Mouse (Mus musculus) urinary bladder, postnatal 10 days (tissue): ENCODE measurements around the gene Nfrkb.

Source experiments
- DNase-seq: peaks from one replicate; pipeline ENCODE4 v3.0.0; 2022; ENCODE audit warnings: low spot score

Gene Nfrkb

GRCm38 (mm10) chr9:31428971-31429370, 43.0 kb downstream of the Nfrkb start:
- no peak for DNase-seq

GRCm38 (mm10) chr9:31430011-31430410, 44.0 kb downstream of the Nfrkb start:
- no peak for DNase-seq

GRCm38 (mm10) chr9:31431751-31432150, 45.8 kb downstream of the Nfrkb start:
- no peak for DNase-seq

DNA sequence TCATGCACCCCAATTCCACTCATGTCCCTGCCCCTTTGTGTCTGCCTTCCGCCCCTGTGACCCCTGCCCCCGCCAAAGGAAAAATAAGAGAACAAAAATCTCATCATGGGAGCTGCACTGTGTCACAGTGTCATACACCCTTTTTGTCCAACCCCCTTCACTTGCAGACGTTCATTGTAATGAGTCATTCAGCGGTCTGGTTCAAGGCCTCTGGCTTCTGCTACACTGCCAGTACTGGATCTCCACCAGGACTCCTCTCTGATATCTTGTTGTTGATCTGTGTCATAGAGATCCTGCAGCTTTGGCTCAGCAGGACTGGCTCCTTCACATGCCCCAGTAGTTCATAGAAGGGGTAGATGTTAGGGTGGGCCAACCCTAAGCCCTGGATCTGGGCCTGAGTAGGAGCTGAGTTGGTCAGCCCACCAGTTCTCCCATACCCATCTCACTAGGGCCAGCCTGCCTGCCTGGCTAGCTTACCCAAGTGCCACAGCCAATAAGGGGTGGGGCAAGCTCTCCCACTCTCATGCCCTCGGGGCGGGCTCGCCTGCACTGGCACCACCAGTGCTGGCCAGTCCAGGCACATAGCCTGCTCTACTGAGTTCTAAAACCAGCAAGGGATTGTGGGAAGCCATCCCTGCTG, 46.5 kb downstream of the Nfrkb start:
- no peak for DNase-seq

DNA sequence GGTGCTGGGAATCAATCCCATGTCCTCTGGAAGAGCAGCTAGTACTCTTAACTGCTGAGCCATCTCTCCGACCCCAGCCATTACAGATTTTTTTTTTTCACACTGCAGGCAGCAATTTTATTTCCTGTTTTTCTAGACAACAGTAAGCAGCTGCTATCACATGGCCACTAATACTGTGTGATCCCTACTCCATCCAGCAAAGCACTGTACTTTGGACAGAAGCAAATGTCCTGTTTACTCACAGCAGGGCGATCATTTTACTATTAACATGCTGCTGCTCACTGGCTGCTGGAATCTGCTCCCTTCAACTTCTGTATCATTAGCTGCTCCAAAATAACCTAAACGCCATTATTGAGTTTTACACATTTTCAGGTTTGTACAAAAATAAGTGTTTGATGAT, 47.4 kb downstream of the Nfrkb start:
- no peak for DNase-seq

DNA sequence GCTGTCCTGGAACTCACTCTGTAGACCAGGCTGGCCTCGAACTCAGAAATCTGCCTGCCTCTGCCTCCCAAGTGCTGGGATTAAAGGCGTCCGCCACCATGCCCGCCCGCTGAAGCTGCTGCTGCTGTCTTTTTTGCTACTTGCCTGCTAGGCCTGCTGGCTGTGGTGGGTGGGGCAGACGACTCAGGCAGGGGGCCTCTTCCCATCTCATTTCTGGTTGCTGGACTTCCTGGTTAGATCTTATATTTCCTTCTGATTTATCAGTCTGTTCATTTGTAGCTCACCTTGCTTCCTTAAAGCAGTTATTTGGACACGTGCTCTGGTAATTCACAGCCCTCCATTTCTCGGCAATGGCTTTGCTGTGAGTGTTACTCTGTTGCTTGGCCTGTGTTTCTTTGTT, 49.4 kb downstream of the Nfrkb start:
- DNase-seq = no peak

DNA sequence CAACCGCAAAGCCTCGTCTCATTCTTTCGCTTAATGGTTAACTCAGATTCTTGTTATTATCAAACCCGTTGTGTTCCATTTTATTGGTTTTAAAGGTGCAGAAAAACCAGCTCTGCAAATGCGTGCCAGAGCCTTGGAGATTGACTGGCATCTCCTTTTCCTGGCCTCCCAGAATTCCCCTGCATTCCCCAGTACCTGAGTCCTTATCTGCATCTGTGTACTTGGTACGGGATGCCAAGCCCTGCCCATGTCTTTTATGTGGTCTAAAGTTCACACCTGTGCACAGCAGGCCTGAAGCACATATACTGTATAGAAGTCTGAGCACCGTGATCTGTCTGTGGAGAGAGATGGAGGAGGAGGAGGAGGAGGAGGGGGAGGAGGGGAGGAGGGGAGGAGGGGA, 51.9 kb downstream of the Nfrkb start:
- no peak for DNase-seq

GRCm38 (mm10) chr9:31438834-31439233, 52.8 kb downstream of the Nfrkb start:
- no peak for DNase-seq

DNA sequence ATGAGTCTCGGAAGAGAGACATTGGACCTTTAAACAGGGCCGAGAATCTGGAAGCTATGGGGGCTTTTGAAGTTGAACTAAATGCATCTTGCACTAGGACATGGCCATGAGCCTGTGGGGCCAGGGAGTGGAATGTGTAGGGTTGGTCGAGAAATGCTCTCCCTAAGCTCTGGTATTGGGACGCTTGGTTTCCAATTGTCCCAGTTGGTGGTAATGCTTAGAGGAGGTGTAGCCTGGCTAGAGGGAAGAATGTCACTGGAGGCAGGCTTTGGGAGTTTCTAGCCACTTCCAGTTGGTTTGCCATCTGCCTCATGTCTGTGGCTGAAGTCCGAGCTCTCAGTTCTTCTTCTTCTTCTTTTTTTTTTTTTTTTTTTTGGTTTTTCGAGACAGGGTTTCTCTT, 53.3 kb downstream of the Nfrkb start:
- no peak for DNase-seq

DNA sequence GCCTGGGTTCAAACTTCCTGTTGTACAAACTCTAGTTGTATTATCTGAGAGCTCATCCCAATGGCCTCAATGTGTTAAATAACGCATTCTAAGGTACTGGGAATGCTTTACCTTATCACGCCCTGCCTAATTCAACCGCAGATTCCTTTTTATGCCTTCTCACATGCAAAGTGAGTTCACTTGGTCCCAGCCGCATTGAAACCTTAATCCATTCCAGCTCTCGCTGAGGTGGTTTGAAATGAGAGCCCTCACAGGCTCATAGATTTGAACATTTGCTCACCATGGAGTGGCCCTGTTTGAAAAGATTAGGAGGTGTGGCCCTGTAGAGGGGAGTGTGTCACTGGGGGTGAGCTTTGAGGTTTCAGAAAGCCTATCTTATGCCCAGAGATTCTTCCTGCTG, 54.4 kb downstream of the Nfrkb start:
- no peak for DNase-seq

DNA sequence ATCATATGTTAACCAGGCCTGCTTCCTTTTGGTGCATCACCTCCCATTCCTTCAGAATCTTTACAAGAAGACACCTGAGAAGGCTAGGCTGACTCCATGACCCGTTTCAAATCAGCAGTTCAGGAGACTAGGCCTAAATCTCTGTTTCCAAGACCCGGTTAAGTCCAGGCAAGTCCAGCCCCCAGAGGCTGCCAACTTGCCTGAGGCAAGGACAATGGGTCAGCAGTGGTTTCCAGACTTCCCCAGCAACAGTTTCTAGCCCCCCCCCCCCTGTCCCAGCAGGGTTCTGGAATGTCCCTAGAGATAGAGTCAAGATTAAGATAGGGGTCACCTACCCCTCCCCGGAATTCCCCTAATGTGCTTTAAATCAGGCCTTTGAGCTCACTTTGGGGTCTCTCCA, 55.5 kb downstream of the Nfrkb start:
- no peak for DNase-seq

- DNase-seq = no peak
Observed at GRCm38 (mm10) chr9:31444236-31444635, 58.2 kb downstream of the Nfrkb start.

DNA sequence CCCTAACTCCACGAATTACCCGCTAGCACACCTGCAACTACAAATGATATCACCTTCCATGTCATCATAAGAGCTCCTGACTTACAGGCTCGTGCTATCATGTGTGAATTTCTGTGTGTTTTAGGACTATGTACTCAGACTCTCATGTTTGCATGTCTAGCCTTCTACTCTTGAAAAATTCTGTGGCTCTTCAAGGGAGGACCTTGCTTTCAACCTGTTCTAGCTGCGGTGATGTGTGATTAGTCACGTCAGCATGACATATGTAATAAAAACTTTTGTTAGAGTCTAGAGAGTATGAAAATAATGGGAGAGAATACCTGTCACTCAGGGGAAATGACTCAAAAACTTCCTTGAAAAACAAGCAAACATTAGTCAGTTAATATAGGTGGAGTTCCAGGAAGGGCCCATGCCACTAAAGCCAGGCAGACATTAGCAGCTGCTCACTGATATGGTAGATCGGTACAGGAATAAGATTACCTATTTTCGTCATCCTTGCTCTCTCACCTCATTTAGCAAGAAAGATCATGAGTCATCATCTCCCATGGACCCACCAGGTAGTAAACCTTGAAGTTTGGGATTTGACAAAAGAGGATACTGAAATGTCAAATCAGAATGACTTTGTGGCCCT, 63.3 kb downstream of the Nfrkb start:
- no peak for DNase-seq

- no peak for DNase-seq
Observed at GRCm38 (mm10) chr9:31452166-31452565, 66.2 kb downstream of the Nfrkb start.

DNA sequence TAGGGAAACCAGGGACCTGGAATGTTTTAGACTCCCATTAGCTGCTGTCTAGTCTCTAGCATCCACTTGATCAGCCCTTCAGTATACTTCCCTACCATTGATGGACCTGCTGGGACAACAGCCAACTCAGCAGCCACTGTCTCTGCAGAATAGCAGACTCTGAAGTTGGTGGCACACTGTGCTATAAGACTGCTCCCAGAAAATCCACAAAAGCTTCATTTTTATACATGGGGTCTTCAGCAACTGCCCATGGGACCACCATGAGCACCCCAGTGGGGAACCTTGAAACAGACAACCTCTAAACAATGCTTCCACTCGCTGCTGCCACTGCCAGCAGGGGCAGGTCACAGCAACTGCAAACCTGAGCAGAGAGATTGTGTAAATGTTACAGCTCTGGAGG, 68.4 kb downstream of the Nfrkb start:
- DNase-seq = no peak

- DNase-seq = no peak
Observed at GRCm38 (mm10) chr9:31463190-31463589, 77.2 kb downstream of the Nfrkb start.

GRCm38 (mm10) chr9:31463692-31464474, 77.9 kb downstream of the Nfrkb start, which contains the start of gene Tmem45b:
Gene Tmem45b, minus strand, starts transcription at chr9:31464462.
- DNase-seq = no peak
